Comparison of ENCODE assay signal across 7 mouse cellular contexts in the genomic region with DNA sequence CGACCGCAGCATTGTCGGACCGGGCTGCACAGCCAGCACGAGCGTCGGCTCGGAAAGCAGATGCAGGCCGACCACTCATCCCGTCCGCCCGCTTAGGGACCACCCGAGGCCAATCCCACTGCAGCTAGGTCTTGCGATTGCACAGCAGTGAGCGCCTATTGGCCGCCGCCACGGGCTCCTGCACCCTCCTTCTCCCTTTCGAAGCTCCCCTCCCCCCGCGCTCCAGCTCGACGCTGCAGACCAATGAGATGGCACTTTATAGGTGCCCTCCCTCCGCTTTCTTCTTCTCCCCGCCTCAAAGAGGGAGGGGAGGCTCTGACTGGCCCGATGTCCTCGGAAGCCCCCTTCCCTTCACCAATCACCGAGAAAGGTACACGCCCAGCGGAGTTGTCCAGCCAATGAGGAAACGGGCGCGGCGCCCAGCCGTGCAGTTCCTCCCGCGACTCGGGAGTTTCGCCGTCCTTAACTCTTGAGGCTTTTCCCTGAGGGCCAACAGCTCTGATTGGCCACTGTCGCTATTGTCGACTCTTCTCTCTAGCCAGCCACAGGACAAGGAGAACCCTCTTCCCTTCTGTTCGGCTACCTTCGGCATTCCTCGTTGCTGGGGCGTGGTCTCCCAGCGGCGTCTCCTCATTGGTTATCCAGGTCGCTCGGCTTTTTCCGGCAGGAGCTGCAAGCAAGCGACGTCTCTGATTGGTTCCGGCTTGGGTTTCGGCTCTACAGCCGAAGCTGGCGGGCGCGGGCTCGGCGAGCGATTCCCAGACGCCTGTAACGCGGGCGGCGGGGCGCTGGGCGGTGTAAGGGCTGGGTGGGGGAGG. TPM values are rescaled to one million over a fixed set of nuclear protein-coding genes. Genes with fewer than 3 reads are reported as not detected.
DNase-seq lines count a peak whose midpoint lies in the region; ATAC-seq and TF ChIP-seq lines count a peak whose summit lies in the region.

A gene (plus strand): TSS at position 373 of the 818 bp plus-strand sequence.

- DNase-seq in adrenal gland, postnatal 10 days, result peak; percentile 99
- peak; percentile 99 for DNase-seq in embryonic facial prominence, embryonic 10.5 days (ENCODE audit: low spot score)
- DNase-seq in gonadal fat pad, adult 2 months (ENCODE audit: low read depth), result peak; percentile 97
- peak; percentile 100 for DNase-seq in left cerebral cortex, postnatal 4 days

- intact Hi-C loops in left cerebral cortex, postnatal 4 days (cut with DNase I), result loop anchor here (5.0 kb wide), 1 partner anchor 92 kb away; no protein-coding TSS in a partner anchor

- under 1% methylated on average over 69 of the region's 69 CpGs for WGBS in embryonic facial prominence, embryonic 10.5 days
- WGBS in intestine, postnatal 0 days, result under 1% methylated on average over 69 of the region's 69 CpGs
- under 1% methylated on average over 64 of the region's 69 CpGs for WGBS in midbrain, embryonic 12.5 days
- under 1% methylated on average over 67 of the region's 69 CpGs for WGBS in small intestine, adult 2 months

- TF ChIP-seq CTCF in intestine, postnatal 0 days (IDR thresholded peaks at IDR 0.05; ENCODE audit: low read depth), result no peak
- no peak for TF ChIP-seq CTCF in small intestine, adult 2 months (IDR thresholded peaks at IDR 0.05; ENCODE audit: extremely low read depth, insufficient read length, insufficient replicate concordance, low read depth, low read length)

- peak; percentile 92 for ATAC-seq in intestine, postnatal 0 days
- peak; percentile 94 for ATAC-seq in midbrain, embryonic 12.5 days (ENCODE audit: low FRiP score, low read depth)

- peak within 1 kb of the TSS; percentile 99 for H3K27ac ChIP-seq in embryonic facial prominence, embryonic 10.5 days (replicated peaks)
- H3K27ac ChIP-seq in intestine, postnatal 0 days (ENCODE audit: low read depth, low read length), result peak within 1 kb of the TSS; percentile 100
- H3K27ac ChIP-seq in midbrain, embryonic 12.5 days (replicated peaks), result peak within 1 kb of the TSS; percentile 100
- peak within 1 kb of the TSS; percentile 98 for H3K27ac ChIP-seq in small intestine, adult 2 months (ENCODE audit: insufficient read depth, low read depth, low read length)

- H3K9me3 ChIP-seq in embryonic facial prominence, embryonic 10.5 days, result no peaks in the 10 kb centered on the region
- no peaks in the 10 kb centered on the region for H3K9me3 ChIP-seq in intestine, postnatal 0 days (ENCODE audit: control insufficient read depth)
- H3K9me3 ChIP-seq in midbrain, embryonic 12.5 days, result no peaks in the 10 kb centered on the region

- H3K4me1 ChIP-seq in embryonic facial prominence, embryonic 10.5 days, result peaks cover 24% of the 10 kb centered on the region
- H3K4me1 ChIP-seq in intestine, postnatal 0 days (replicated peaks; ENCODE audit: control insufficient read depth, insufficient read depth, low read length), result 0 out of 2 replicates have a peak, but pooled peaks cover 5% of the 10 kb centered on the region
- peaks cover 13% of the 10 kb centered on the region for H3K4me1 ChIP-seq in midbrain, embryonic 12.5 days
- peaks cover 4% of the 10 kb centered on the region; the same call in 1 of the 2 replicates for H3K4me1 ChIP-seq in small intestine, adult 2 months (ENCODE audit: control insufficient read depth, insufficient read depth, insufficient read length, low read length)

- no peaks in the 10 kb centered on the region for H3K27me3 ChIP-seq in embryonic facial prominence, embryonic 10.5 days (replicated peaks; ENCODE audit: low read depth, poor library complexity, severe bottlenecking)
- H3K27me3 ChIP-seq in intestine, postnatal 0 days (replicated peaks; ENCODE audit: control insufficient read depth, insufficient read depth, low read length), result no peaks in the 10 kb centered on the region
- no peaks in the 10 kb centered on the region for H3K27me3 ChIP-seq in midbrain, embryonic 12.5 days
- H3K27me3 ChIP-seq in small intestine, adult 2 months (ENCODE audit: control insufficient read depth, insufficient read depth, low read length), result no peaks in the 10 kb centered on the region

- H3K4me3 ChIP-seq in embryonic facial prominence, embryonic 10.5 days, result peak within 1 kb of the TSS; percentile 96
- peak within 1 kb of the TSS; percentile 98 for H3K4me3 ChIP-seq in intestine, postnatal 0 days (ENCODE audit: low read depth, low read length)
- peak within 1 kb of the TSS; percentile 95 for H3K4me3 ChIP-seq in midbrain, embryonic 12.5 days
- peak within 1 kb of the TSS; percentile 92 for H3K4me3 ChIP-seq in small intestine, adult 2 months (ENCODE audit: low read depth, low read length)

- peak within 1 kb of the TSS; percentile 76 for H3K4me2 ChIP-seq in intestine, postnatal 0 days (replicated peaks; ENCODE audit: low read depth)
- peak within 1 kb of the TSS; percentile 83 for H3K4me2 ChIP-seq in midbrain, embryonic 12.5 days (replicated peaks)

- H3K9ac ChIP-seq in intestine, postnatal 0 days (ENCODE audit: low read depth, low read length), result peak within 1 kb of the TSS; percentile 96
- H3K9ac ChIP-seq in midbrain, embryonic 12.5 days (replicated peaks), result peak within 1 kb of the TSS; percentile 96

- H3K36me3 ChIP-seq in embryonic facial prominence, embryonic 10.5 days (replicated peaks), result no peaks in the 10 kb centered on the region
- no peaks in the 10 kb centered on the region for H3K36me3 ChIP-seq in intestine, postnatal 0 days (ENCODE audit: control insufficient read depth, insufficient read depth)
- H3K36me3 ChIP-seq in midbrain, embryonic 12.5 days, result no peaks in the 10 kb centered on the region
- no peaks in the 10 kb centered on the region for H3K36me3 ChIP-seq in small intestine, adult 2 months (ENCODE audit: control insufficient read depth, insufficient read depth, low read length)

- TF ChIP-seq POLR2A in small intestine, adult 2 months (IDR thresholded peaks at IDR 0.05; ENCODE audit: low read depth, low read length), result peak; percentile 64

RNA-seq across cellular contexts. Expression of the gene that starts here (rescaled TPM):
- 10 to 100 TPM; 52.5 to 69.5 TPM for total RNA-seq in adrenal gland, postnatal 10 days (2021)
- polyA plus RNA-seq in embryonic facial prominence, embryonic 10.5 days (2016; fragmentation: Nextera tagmentation; extraction: Ambion mirVana), result 69.3 and 69.5 TPM in 2 replicates
- polyA plus RNA-seq in gonadal fat pad, adult 2 months (2012; rRNA removed), result 16.7 and 22.8 TPM in 2 replicates
- 27.0 and 30.4 TPM in 2 replicates for polyA plus RNA-seq in intestine, postnatal 0 days (2015; fragmentation: Nextera tagmentation; extraction: Ambion mirVana)
- 100 to 1,000 TPM; 267 to 269 TPM for total RNA-seq in left cerebral cortex, postnatal 4 days (2021)
- polyA plus RNA-seq in midbrain, embryonic 12.5 days (2016; fragmentation: Nextera tagmentation; extraction: Ambion mirVana), result 145 and 156 TPM in 2 replicates
- polyA plus RNA-seq in small intestine, adult 2 months (2012; rRNA removed), result 7.0 and 18.7 TPM in 2 replicates

Comparison
In these comparisons a context has a peak if more than half of its experiments do, and no peak if none do; other contexts are left out.
1. Peak in every context shown above with its lines: DNase-seq, ATAC-seq, H3K4me3 ChIP-seq and H3K27ac ChIP-seq.